Mouse (Mus musculus) left cerebral cortex, postnatal 4 days (tissue): ENCODE measurements around the gene BC107364. TPM values are rescaled to one million over a fixed set of nuclear protein-coding genes. Genes with fewer than 3 reads are reported as not detected.
"Not testable (repeated sequence)": the region's sequence is repeated elsewhere in the genome, so short reads cannot be mapped to it uniquely, and the experiment has no call there.

Source experiments
- DNase-seq: peaks from one replicate; pipeline ENCODE4 v3.0.0-alpha.2; 2022
- intact Hi-C: fragments of 180-260 bp; cut with DNase I; formaldehyde crosslinking; loops from one replicate; pipeline ENCODE4 v1.15.1; 2025
- total RNA-seq, 2 experiments: library from RNA; stranded (reverse); gene quantifications; 2 replicates each; pipeline ENCODE4 v1.2.3; 2021

The BC107364 gene
- total RNA-seq, 2 experiments from 2014 or later, result not detected

DNA sequence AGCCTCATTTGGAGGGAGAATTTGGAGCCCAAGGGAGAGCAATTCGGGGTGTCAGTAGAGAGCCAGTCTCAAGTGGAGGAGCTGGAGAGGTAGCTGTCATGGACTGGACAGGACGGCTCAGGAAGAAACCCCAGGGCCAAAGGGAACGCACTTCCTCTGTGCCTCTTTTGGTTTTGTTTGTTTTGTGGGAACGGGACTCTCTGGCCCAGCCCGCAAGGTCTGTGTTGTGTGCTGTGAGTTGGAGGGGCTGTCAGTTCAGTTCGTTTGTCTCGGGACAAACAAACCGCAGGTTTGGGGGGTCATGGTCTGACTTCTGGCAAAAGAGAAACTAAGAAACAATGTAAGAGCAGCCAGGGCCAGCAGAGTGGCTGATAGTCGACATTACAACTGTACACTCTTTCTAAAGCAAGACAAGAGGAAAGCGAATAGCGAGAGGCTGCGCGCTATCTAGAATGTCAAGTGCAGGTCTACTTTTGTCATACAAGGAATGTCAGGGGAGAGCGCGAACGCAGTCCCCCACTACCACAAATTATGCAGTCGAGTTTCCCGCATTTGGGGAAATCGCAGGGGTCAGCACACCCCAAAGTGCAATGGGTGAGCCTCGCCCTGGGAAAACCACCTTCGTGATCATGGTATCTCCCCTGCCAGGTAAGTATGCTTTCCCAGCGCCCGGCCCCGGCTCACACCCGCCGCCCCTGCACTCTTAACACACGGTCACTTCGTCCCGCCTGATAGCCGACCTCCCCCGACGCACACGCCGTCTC lies 34.1 kb upstream of the BC107364 start:
- intact Hi-C loops, result not testable (repeated sequence)

DNA sequence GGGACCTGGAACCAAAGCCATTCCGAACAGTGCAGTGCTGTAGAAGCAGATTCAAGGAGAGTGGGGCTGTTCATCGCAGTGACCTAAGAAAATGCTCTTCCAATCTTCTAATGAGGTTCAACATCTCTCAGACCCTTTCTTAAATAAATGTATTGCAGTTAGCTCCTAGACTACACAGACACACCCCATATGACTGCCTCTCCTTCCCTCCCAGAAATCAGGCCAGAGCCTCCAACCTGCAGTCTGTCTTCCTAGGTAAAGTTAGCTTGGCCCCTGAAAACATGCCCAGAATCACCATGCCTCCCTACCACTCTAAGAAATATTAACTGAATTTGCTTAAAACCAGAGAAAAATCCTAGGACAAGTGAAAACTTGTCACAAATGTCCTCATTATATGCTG lies 33.3 kb upstream of the BC107364 start:
- intact Hi-C loops, result no loop called here

More for the DNA sequence above, 34.1 kb upstream of the BC107364 start:
- not testable (repeated sequence) for DNase-seq

DNA sequence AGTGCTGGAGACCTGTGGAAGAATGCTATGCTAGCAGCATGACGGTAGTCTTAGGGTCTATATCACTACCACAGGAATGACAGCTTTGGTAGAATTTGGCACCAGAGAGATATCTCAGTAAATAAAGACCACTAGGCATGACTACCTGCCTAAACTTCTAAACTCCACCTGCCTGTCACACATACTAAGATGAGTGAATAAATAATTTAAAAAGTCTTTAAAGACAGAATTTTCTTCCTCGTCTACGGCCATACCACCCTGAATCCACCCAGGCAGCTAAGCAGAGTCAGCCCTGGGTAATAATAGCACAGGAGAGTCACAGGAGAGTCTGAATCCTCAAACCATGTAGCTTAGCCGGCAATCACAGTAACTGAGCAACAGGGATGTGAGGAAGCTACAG lies 32.8 kb upstream of the BC107364 start:
- intact Hi-C loops, result no loop called here
- no peak for DNase-seq

More for the DNA sequence above, 33.3 kb upstream of the BC107364 start:
- no peak for DNase-seq

DNA sequence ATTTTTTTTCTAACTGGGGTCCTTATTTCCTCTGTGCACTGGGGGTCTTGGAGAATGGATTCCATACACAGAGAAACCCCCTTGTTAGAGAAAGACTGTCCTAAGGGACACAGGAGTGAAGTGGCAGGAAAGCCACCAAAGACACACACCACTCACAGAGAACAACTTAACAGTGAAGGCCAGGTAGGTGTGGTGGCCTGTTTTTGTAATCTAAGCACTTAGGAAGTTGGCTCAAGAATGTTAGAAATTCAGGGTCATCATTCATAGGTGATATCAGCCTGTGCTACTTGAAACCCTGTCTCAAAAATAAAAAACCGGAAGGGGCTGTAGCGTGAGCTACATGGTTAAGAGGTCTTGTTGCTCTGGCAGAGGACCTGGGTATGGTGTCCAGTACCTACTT lies 31.8 kb upstream of the BC107364 start:
- no peak for DNase-seq
- intact Hi-C loops, result no loop called here

DNA sequence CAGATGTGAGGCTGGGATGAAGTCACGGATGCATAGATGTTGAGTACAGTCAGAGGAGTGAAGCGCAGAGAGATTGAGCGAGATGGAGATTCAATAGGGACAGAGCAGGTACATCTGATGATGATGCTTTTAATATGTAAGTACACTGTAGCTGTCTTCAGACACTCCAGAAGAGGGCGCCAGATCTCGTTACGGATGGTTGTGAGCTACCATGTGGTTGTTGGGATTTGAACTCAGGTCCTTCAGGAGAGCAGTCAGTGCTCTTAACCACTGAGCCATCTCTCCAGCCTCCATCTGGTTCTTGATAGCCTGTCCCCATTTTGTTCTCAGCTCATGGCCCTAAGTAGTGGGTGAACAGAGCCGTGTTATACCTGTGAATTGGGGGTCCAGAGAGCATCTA lies 30.9 kb upstream of the BC107364 start:
- intact Hi-C loops, DNase-seq: not testable (repeated sequence)

DNA sequence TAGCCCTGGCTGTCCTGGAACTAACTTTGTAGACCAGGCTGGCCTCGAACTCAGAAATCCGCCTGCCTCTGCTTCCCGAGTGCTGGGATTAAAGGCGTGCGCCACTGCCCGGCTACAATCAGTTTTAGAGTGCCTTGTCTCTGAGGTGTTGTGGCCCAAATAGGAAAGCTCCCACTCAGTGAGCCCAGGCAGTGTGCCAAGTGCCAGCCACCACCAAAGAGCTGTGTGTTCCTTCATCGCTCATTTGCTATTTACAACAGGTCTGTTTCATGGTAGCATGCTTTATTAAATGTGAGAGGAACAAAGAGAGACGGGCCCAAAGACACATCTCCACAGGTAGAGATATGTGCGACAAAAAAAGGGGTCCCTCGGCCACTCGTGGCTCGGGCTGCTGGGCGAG lies 30.3 kb upstream of the BC107364 start:
- DNase-seq, result no peak
- intact Hi-C loops, result no loop called here

DNA sequence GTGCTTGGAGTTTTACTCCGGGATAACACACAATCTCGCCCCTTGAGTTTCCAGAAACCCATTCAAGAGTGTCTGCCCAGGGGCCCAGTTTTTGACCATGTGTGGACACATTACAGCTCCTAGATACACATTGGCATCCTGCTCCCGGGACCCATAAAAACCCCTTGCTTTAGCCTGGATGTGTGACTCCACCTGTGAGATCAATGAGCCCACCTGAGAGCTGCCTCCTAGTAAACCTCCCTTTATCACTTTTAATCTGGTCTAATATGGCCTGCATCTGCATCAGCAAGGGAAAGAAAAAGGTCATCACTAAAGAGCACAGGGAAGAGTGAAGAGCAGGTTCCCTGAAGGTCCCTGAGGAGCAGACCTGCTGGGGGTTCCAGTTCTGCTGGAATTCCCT lies 29.8 kb upstream of the BC107364 start:
- intact Hi-C loops, result no loop called here
- no peak for DNase-seq

DNA sequence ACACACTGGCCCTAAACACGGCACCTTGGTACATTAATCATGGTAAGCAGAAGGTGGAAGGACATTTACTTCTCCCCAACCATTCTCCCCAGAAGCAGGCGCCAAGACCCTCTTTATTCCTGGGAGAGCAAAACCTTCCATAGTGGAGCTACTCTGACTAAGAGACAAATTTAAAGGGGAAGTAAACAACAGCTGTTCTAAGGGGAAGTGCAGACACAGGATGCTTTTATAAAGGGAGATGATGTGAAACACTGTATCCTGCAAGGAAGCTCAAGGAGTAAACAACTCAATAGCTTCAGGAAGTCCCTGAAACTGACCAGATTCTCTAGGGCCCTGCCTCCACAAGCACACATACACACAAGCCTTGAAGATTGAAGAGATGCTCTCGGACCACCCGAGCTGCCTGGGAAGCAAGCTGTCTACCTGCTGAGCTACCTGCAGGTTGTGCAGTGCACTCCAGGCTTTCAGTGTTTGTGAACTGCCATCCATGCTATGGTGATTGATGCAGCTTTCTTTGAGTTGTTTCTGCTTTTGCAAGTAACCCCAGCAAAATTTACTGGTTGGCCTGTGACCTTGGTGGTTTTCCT lies 28.7 kb upstream of the BC107364 start:
- no peak for DNase-seq
- intact Hi-C loops, result no loop called here

DNA sequence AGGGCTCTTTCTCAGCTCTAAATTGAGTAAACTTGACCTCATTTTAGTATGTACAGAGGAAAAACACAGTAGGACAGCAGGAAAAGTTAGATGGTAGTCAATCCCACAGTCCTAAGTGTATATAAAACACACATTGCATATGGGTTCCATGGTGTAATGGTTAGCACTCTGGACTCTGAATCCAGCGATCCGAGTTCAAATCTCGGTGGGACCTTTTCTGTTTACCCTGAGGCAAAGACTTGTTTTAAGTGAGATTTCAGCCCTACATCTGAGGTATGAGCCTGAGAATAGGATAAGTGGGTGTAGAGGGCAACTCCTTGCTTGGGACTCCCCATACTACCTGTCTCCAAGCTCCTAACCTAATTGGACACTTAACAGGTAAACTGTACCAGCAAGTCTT lies 27.1 kb upstream of the BC107364 start:
- DNase-seq, result no peak
- intact Hi-C loops, result no loop called here

DNA sequence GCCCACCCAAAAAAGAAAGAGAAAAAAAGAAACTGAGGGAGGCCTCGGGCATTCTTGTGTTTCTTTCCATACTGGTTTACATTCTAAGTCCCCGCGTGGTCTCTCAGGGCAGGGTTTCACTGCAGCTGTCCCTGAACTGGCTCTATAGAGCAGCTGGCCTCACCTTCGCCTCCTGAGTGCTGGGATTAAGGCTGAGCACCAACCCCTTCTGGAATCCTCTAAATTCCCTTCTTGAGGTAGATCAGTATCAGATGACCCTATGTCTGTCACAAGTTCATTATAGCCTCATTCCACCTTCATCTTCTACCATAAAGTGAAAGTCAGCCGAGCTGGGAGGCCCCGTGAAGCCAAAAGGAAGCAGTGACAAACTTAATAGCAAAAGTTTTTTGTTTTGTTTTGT lies 25.5 kb upstream of the BC107364 start:
- intact Hi-C loops, result no loop called here
- DNase-seq, result no peak

DNA sequence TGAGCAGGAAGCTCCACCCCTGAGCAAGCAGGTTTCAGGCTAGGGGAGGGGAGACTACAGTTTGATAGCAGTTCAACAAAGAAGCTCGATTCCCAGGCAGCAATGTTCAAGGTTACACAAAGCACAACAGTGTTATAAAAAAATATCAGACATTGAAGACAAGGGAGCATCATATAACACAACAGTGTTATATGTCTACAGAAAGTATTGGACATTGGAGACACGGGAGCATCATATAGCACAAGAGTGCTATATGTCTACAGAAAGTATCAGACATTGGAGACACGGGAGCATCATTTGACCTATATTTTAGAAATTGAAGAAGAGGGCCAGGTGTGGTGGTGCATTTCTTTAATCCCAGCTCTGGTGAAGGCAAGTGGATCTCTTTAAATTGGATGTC lies 25.0 kb upstream of the BC107364 start:
- intact Hi-C loops, result no loop called here
- DNase-seq, result no peak

DNA sequence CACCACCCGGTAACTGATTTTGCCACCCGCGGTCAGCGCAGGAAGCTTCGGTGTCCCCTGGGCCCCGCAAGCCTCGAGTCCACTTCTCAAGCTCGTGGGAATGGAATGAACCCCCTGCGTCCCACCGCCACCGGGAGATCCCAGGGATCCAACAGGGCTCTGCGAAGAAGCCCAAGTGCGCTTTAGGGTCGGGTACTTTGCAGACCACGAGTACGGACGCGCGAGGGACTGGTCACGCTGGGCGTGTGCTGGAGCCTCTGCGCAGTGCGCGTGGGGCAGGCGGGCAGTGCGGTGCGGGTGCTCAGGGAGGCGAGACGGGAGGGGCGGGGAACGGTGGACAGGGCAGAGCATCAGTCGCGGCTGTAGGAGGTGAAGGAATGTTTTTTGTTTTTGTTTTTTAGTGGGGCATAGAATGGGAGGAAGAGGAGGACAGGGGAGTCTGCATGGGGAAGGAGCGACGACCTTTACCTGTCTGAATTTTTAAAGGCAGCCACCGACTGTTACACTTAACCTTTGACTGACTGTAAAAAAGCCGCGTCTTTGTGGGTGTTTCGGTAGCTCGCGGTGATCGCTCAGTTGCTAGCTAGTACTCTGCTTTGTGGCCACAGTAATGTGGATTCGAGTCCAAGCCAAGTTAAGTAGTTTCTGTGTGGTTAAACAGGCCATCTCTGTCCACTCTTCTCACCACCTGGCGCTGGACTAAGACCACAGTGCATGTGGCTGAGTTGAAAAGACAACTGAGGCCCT lies 23.0 kb upstream of the BC107364 start:
- DNase-seq, result no peak
- intact Hi-C loops, result no loop called here

DNA sequence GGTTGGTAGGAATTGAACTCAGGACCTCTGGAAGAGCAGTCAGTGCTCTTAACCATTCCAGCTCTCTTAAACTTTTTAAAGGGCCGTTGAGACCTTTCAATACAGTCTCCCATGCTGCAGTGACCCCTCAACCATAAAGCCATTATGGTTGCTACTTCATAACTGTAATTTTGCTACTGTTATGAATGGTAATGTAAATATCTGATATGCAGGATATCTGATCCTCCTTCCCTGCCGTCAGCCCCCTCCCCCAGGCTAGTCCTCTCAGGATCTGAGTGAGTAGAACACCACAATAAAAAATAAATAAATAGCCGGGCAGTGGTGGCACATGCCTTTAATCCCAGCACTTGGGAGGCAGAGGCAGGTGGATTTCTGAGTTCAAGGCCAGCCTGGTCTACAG lies 21.4 kb upstream of the BC107364 start:
- intact Hi-C loops, DNase-seq: not testable (repeated sequence)

DNA sequence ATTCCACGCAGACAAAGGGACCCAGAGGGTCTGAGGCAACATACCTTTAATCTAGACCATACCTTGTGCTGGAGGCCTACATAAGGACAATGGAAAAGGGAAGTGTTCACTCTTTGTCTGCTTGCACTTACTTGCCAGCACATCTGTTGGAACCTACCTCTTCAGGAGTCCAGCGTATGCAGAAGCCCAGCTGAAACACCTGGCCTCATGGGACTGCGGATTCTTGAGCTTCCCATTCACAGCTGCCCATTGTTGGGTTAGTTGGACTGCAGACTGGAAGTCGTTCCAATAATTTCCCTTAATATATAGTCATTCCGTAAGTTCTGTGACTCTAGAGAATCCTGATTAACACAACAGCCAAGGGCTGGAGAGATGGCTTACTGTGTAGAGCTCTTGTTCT lies 20.0 kb upstream of the BC107364 start:
- intact Hi-C loops, result no loop called here
- DNase-seq, result no peak

DNA sequence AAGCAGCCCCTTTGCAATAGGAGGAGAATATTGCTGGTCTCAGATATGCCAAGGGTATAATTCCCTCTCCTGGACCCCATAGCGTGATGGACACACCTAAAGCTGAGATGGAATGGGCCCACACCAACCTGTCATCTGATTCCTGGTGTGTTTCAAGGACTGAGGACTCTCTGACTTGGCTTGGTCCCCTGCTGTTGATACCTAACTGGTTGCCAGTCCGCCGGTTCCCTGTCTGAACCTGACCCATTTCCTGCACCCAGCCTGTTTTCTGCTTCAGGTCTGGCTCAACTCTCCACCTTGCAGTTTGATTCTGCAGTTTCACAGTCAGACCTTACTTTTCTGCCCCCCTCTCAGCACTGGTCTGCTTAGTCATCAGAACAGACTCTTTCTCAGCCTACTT lies 17.5 kb upstream of the BC107364 start:
- intact Hi-C loops, result no loop called here

DNA sequence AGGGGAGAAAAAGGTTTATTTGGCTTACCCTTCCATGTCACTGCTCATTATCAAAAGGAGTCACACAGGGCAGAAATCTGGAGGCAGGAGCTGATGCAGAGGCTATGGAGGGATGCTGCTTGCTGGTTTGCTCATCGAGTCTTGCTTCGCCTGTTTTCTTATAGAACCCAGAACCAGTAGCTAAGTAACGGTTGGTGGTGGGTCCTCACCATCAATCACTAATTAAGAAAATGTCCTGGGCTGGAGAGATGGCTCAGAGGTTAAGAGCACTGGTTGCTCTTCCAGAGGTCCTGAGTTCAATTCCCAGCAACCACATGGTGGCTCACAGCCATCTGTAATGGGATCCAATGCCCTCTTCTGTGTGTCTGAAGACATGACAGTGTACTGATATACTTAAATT lies 16.2 kb upstream of the BC107364 start:
- DNase-seq, intact Hi-C loops: not testable (repeated sequence)

More for the DNA sequence above, 17.5 kb upstream of the BC107364 start:
- no peak for DNase-seq

DNA sequence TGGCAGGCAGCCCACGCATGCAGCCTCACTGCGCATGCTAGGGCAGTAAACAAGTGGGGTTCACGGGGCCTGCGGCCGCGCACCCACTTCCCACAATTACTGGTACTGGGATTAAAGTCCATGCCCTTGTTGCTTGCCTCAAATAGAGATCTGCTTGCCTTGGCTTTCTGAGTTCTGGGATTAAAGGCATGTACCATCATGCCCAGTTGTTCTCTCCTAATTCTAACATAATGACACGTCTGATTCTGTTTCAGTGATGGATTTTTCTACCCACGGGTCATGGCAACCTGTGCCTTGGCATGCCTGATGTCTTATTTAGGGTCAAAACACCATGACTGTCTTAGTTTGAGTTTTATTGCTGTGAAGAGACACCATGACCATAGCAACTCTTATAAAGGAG lies 15.5 kb upstream of the BC107364 start:
- DNase-seq, result no peak
- intact Hi-C loops, result no loop called here

DNA sequence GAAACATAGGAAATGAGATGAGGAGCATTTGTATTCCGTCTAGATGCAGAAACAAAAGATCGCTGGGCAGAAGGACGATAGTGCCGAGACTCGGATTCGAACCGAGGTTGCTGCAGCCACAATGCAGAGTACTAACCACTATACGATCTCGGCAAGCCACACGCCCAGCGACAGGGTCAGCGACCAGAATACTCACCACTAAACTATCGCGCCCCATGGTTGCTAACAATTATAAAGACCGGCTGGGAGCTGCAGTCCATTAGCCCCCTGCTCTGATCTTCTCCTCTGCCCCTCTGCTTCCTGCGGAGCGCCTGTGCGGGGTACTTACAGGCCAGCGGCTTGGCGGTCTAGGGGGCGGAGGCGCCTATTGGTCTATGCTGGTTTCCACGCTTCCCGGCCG lies 11.8 kb upstream of the BC107364 start:
- no peak for DNase-seq
- intact Hi-C loops, result no loop called here

DNA sequence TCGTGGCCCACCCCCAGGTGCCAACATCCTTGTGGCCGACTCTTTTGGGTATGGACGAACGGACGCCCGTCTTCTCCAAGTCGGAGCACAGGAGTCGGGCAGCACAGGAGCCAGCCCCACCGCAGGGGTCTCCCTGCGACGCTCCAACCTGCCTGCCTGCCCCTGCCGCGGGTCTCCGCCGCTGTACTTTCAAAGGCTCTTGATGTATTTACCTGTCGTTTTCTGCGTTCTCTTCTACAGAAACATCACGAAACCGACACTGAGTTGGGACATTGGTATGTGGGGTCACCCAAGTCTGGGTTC lies 8.4 kb upstream of the BC107364 start:
- DNase-seq, intact Hi-C loops: not testable (repeated sequence)

DNA sequence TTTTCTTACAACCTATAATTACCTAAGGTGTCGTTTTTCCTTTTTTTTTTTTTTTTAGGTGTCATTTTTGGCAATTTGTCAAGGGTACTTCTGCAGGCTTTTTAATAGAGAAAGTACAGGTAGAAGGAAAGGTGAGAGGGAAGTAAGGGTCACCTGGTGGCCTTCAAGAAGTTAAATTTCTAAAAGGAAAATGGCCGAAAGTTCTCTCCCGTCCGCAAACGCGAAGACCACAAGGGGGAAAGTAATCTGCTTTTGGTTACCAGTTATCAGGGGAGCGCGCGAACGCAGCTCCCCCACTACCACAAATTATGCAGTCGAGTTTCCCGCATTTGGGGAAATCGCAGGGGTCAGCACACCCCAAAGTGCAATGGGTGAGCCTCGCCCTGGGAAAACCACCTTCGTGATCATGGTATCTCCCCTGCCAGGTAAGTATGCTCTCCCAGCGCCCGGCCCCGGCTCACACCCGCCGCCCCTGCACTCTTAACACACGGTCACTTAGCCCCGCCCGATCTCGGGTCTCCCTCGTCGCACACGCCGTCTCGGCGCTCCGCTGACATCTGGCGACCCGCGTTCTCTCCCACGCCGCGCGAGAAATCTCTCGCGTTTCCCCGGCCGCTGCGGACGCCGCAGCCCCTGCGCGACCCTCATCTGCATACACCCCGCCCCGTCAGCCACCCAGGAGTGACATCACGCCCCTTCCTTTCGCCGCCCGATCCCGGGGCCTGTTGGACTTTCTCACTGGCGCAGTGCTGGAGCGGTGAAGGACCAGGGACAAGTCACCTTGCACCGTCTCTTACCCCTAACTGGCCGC lies 7.9 kb upstream of the BC107364 start:
- DNase-seq, intact Hi-C loops: not testable (repeated sequence)

DNA sequence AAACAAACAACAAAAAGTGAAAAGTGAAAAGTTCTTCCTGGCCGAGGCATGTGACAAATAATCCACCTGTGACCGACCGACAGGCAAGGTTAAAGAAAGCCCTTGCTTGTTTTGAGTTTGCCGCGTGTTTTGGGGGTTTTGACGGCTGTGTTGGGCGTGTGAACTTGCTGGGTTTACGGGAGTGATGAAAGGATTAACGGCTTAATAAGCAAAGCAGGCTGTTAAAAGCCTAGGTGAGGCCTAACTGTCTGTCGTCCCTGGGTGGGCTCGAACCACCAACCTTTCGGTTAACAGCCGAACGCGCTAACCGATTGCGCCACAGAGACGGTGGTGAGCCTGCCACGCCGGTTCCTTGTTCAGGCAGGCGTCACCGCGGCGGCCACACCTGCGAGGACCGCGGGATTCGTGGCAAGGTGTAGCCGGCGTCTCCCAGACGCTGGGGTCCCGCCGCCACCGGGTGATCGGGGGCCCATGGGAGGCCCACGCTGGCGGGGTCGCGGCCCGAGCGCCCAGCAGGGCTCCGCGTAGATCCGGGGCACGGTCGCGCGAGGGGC lies 6.9 kb upstream of the BC107364 start:
- DNase-seq, intact Hi-C loops: not testable (repeated sequence)
